Mouse (Mus musculus): ENCODE measurements around the gene Capn3.

The Capn3 gene

DNA sequence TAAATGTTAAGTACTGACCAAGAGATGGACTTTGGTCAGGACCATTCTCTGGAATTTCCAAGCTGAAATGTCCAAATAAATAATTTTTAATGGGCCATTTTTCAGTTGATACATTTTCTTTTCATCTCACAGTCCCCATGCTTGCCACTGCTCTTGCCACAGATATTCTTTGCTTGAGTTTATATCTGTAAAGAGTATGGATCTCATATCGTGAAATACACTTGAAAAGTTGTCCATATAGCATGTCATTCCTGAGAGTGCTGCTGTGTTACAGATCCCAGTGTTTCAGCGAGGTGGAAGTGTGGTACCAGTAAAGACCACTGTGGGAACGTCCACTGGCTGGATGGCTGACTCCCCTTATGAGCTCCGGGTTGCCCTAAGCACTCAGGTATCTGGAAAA lies at the start of gene Capn3:
Gene Capn3 (plus strand): TSS at position 301 of the 400 bp plus-strand sequence.
- in situ Hi-C loops (cut with MboI, MseI), result loop anchor here in 1 of 2 experiments (5.0 kb wide), 1 partner anchor 73 kb away; no protein-coding TSS in a partner anchor

DNA sequence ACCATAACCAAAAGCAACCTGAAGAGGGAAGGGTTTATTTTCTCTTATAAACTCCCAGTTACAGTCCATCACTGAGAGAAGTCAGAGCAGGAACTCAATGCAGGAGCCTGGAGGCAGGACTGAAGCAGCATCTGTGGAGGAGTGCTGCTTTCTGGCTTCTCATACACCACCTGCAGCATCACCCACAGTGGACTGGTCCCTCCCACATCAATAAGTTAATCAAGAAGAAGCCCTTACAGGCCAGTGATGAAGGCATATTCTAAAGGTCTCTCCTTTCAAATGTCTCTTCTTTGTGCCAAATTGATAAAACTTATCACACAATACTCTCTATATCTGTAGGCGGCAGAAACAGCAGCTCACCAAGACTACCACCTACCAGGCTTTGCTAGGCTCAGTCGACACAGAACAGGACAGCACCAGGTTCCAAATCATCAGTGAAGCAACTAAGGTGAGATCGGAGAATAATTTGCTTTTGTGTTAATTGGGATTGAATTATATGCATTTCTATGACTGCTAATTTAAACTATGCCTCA lies 44.7 kb upstream of the Capn3 start:
- in situ Hi-C loops (cut with MboI, MseI), result no loop called here

DNA sequence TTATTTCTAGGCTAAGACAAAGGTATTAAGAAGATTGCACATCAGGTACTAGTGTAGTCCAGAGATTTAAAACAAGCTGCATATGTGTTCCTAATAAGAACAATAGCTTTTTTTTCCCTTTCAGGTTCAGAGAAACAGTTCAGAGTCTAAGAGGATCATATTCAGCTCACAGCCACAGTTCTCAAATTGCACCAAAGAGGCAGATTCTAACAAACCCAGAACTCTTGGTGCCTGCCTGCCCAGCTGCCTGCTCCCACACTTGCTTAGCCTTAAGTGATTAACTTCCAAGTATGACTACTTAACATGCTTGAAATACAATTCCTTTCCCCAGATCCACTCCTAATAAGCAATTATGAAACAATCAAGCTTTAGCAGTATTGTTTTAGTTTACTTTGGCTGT lies 41.7 kb upstream of the Capn3 start:
- in situ Hi-C loops (cut with MboI, MseI), result no loop called here

DNA sequence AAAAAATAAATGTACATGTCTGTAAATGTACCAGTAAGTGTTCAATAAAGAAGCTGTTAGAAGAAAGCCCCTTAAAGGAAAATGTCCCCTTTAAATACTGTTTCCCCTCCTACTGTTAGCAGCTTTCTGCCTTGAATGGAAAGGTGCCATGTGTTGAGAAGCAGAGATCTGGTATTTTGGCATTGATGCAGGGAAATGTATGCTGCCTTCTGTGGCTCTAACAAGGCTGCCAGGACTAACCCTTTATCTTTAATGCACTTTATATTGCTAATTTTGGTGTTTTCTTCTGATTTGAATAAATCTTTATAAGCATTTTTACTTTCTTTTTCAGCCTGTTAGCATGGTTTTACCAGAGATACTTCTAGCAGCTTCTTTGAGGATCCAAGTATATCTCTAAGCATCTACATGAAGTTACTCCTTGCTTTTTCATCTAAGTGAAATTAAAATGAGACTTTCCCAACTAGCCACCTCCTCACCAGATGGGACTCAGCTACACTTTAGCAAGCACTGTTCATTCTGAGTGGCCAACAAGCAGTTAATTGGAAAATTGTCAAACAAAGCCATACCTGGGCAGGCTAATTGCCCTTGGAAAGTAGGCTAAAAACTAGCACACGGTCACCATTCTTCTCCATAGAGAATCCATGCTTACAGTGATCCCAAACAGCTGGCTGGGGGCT lies 40.9 kb upstream of the Capn3 start:
- in situ Hi-C loops (cut with MboI, MseI), result no loop called here

DNA sequence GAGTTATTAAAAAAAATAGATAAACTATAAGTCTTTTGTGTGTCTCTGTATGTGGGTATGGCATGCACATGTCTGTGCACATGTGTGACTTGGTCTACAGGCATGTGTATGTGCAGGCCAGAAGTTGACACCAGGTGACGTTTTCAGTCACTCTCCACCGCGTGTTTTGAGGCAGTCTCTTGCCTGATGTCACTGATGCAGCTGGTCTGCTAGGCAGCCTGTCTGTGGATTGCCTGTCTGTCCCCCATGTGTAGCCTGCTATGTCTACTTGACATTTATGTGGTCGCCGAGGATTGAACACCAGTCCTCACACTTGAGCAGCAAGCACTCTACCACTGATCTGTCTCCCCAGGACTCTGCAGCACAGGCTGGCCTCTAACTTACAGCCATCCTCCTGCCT lies 31.4 kb upstream of the Capn3 start:
- in situ Hi-C loops (cut with MboI, MseI), result no loop called here

DNA sequence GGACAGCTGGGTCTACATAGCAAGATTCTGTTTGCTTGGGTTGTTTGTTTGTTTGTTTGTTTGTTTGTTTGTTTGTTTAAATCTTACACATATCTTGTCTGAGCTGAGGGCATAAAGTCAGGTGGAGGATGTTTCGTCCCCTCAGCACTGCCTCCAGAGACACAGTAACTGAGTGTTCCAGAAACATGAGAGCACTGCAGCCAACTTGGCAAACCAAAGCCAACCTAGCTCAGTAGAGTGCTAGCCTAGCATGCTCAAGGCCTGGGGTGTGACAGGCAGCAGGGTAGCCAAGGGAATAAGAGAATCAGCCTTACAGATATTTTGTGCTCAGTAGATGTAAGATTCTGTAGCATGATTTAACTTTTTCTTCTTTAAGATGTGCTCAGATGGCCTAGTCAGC lies 11.3 kb upstream of the Capn3 start:
- in situ Hi-C loops (cut with MboI, MseI), result loop anchor here in 1 of 2 experiments (10.0 kb wide), 1 partner anchor 1700 kb away; the partner anchor contains the start of gene B2m

DNA sequence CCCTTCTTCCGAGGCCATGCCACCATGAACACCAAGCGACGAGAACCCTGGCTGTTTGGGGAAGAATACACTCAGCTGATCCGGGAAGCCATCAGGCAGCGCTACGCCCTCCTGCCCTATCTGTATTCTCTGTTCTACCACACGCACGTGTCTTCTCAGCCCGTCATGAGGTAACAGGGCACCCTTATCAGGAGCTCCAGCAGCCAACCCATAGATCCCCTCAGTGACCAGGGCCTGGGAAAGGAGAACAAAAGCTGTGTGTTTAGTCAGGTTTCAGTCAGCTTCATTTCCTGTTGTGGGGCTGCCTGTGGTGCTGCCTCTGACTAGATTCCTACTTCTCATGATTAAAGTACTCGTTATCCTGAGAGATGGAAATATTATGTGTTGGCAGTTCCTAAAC lies 9.4 kb upstream of the Capn3 start:
- in situ Hi-C loops (cut with MboI, MseI), result loop anchor here in 1 of 2 experiments (10.0 kb wide), 1 partner anchor 1698 kb away; the partner anchor contains the start of gene B2m

DNA sequence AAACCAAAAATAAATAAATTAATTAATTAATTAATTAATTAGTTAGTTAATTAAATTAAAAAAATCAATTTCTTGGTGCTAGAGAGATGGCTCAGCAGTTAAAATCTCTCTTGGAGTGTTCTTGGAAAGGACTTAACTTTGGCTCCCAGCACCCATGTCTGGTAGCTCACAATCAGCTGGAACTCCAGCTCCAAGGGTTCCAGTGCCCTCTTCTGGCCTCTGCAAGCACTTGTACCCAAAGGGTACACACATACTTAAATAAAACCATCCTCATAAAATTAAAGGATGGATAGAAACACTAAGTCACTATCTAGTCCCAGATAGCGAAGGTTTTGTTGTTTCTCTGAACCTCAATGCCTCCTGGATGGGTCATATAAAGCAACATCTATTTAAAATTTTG lies 8.5 kb upstream of the Capn3 start:
- in situ Hi-C loops (cut with MboI, MseI), result loop anchor here in 1 of 2 experiments (10.0 kb wide), 1 partner anchor 1697 kb away; the partner anchor contains the start of gene B2m

DNA sequence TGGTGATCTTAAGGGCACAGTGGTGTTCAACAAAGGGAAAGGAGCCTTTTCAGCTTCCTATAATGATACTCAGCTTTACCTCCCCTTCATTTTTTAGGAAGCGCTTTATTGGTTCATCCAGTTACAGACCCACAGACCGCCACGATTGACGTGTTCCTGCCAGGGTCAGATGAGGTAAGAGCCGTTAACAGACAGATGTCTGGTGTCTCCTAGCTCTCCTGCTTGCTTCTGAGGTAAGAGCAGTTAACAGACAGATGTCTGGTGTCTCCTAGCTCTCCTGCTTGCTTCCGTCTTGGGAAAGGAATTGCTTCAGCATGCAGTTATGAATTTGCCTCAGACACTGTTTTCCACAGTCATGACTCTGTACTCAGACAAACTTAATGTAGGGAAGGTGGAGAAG lies 5.1 kb upstream of the Capn3 start:
- in situ Hi-C loops (cut with MboI, MseI), result no loop called here

DNA sequence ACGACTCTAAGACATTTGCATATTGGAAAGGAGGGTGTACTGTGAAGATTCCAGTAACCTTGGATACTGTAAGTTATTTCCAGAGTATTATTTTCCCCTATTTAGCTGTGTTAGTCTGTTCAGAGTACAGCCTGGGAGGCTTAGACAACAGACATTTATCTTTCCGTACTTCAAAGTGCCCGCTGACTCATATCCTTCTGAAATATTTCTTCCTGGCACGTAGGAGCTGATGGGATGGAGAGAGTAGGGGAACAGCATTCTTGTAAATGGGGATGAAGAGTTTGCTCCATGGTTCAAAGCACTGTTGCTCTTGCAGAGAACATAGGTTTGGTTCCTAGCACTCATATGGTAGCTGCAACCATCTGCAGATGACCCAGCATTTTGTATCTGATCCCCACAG lies 3.2 kb upstream of the Capn3 start:
- in situ Hi-C loops (cut with MboI, MseI), result no loop called here

DNA sequence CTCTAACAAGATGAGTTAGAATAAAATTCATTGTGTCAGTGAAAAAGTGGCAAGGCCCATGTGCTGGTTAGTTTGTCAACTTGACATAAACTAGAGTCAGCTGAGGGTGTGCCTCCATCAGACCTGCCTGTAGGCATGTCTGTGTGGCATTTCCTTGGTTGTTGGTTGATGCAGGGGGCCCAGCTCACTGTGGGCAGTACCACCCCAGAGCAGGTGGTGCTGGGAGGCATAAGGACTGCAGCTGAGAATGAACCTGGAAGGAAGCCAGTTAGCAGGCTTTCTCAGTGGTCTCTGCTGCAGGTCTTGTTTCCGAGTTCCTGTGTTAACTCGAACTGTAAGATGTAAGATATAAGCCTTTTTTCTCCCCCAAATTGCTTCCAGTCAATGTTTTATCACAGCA lies 832 bp upstream of the Capn3 start:
- in situ Hi-C loops (cut with MboI, MseI), result loop anchor here in 1 of 2 experiments (5.0 kb wide), 1 partner anchor 73 kb away; no protein-coding TSS in a partner anchor

DNA sequence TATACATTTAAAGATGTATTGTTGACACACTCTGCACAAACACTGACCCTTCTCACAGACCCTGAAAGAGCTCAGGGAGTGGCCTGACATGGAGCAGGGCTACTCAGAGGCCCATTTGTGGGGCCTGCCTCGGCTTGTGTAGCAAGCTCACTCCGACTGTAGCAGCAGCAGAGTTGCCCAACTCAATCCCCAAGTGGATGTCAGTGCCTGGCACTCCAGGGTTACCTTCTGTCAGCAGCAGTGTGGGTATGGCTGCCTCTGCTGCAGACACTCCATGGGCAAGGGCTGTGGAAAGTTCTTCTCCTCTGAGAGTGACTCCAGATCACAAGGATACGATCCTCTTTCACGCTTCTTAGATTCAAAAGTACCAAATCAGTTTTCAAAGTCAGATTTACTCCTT lies 4.4 kb downstream of the Capn3 start:
- in situ Hi-C loops (cut with MboI, MseI), result loop anchor here in 1 of 2 experiments (10.0 kb wide), 2 partner anchors 635 to 1245 kb away; no protein-coding TSS in a partner anchor

DNA sequence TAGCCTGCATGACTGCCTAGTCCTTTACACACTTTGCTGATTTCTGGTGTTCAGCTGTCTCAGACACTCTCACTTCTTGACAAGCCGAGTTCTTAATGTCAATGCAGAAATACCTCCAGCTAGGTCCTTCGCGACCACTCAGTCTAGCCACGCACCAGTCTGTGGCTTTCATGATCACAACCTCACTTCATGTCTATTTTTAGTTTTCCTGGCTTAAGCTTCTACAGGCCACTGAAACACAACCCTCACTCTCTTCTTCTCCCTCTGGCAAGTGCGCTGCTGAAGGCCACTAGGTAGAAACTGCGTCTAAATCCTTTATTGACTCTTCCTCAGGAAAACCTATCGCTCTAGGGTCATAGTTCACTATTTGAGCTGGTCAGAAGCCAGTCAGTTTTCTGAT lies 7.5 kb downstream of the Capn3 start:
- in situ Hi-C loops (cut with MboI, MseI), result loop anchor here in 1 of 2 experiments (10.0 kb wide), 2 partner anchors 631 to 1241 kb away; no protein-coding TSS in a partner anchor

DNA sequence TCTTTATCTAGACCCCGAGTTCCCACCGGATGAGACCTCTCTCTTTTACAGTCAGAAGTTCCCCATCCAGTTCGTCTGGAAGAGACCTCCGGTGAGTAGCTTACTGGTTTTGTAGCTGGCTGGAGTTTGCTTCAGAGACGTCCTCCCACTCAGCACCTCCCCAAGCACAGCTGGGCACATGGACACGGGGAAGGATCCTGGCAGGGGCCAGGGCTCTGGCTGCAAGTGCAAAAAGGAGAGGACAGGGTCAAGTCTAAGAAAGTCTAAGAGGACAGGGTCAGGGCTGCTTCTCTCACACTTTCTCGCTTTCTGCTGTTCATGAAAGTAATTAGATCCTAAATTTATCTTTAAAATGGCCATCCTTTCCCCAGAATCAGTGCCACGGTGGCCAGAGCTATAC lies 8.3 kb downstream of the Capn3 start:
- in situ Hi-C loops (cut with MboI, MseI), result loop anchor here in 1 of 2 experiments (10.0 kb wide), 2 partner anchors 631 to 1241 kb away; no protein-coding TSS in a partner anchor

DNA sequence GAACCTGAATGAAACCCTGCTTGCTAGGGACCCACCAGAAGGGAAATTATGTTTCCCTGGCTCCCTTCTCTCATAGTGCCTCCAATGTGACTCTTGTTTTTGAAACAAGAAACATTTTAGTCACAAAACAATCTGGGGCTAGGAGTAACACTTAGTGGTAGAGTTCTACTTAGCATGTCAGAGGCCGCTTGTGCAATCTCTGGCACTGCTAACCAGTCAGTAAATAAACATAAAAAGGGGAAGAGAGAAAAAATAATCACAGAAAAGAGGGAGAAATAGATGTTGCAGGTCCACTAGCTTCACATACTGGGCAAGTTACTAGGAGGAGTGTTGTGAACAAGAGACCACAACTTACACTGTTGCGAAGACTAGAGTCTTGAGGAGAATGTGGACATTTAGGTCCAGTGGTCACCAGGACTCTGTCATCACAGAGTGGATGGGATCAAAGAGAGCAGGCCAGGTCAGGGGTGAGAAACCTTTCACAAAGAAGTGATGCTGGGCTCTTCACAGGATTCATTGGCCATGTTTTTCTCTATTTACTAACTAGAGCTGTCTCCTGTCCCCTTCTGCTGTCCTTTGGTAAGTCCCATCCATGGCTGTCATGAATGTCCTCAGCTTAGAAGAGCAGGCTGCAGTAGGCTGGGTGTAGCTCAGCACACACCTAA lies 9.0 kb downstream of the Capn3 start:
- in situ Hi-C loops (cut with MboI, MseI), result loop anchor here in 1 of 2 experiments (10.0 kb wide), 2 partner anchors 630 to 1240 kb away; no protein-coding TSS in a partner anchor

DNA sequence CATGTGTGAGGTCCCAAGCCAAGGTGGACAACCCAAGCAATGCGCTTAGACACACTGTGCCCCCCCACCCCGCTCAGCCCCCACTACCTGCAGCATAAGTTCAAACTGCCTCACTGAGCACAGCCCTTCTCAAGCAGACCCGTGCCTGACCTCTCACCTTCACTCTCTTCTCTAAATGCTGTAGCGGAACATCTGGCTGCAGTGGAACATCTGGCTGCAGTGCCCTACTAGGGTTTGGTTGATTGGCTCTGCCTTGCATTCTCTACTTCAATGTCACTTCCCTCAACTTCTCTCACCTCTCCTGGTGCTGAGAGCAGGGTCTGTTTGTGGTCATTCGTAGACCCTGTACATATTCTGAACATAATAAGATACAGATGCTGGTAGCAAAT lies 9.6 kb downstream of the Capn3 start:
- in situ Hi-C loops (cut with MboI, MseI), result loop anchor here in 1 of 2 experiments (10.0 kb wide), 2 partner anchors 629 to 1239 kb away; no protein-coding TSS in a partner anchor

DNA sequence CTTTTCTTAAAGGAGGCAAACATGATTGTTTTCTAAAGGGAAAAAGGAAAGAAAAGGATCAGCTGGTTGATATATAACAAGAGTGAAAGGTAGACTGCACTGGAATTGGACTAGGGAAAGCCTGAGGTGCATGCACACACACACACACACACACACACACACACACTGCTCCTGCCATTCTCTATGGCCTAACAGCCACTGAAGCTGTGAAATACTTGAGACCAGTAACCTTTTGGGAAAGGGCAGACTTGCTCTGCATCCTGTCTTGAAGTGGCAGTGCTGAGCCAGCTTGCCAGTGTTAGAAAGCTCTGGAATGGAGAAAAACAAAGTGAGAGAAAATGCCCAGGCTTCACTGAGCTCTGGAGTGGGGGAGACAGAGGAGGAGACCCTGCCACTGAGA lies 12.2 kb downstream of the Capn3 start:
- in situ Hi-C loops (cut with MboI, MseI), result loop anchor here in 1 of 2 experiments (10.0 kb wide), 2 partner anchors 627 to 1237 kb away; no protein-coding TSS in a partner anchor

DNA sequence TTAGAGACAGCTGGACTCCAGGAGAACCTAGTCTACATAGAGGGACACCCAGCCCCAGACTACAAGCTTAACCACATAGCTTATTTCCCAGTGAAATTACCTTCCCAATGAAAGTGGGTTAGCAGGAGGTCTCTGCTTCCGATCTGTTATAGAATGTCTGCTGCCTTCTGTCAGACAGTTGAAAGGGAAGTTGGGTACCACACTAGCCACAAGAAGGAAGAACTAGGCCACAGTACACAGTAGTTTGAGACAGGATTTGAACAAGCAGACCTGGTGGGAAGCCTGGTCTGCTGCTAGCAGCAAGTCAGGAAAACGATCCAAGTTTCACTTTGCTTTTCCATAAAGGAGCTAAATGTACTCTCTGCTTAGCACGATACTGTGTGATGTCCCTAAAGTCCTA lies 13.4 kb downstream of the Capn3 start:
- in situ Hi-C loops (cut with MboI, MseI), result loop anchor here in 1 of 2 experiments (10.0 kb wide), 2 partner anchors 626 to 1236 kb away; no protein-coding TSS in a partner anchor

DNA sequence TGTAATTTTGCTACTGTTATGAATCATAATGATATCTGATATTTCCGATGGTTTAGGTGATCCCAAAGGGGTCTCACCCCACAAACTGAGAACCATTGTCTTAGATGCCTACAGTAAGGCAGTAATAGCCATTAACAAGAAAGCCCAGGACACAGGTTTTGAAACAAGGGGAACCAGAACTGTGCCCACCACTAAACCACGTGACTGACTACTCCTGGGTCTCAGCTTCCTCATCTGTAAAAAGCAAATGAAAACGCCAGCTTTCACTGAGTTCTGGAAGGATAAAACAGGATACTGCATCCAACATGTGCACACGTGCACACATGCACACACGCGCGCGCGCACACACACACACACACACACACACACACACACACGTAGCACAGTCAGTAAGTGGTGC lies 13.9 kb downstream of the Capn3 start:
- in situ Hi-C loops (cut with MboI, MseI), result loop anchor here in 1 of 2 experiments (10.0 kb wide), 2 partner anchors 625 to 1235 kb away; no protein-coding TSS in a partner anchor

DNA sequence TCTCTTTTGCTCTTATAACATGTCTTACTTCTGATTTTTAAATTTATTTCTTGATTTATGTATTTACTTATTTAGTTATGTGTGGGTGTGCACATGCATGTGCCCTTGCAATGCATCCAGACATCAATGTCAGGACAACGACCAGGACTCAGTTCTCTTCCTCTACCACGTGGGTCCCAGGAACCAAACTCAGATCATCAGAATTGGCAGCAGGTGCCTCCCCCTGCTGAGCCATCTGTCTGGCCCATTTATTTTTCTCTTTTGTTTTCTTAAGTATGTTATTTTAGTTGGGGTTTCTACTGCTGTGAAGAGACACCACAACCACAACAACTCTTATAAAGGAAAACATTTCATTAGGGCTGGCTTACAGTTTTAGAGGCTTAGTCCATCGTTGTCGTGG lies 15.0 kb downstream of the Capn3 start:
- in situ Hi-C loops (cut with MboI, MseI), result no loop called here

DNA sequence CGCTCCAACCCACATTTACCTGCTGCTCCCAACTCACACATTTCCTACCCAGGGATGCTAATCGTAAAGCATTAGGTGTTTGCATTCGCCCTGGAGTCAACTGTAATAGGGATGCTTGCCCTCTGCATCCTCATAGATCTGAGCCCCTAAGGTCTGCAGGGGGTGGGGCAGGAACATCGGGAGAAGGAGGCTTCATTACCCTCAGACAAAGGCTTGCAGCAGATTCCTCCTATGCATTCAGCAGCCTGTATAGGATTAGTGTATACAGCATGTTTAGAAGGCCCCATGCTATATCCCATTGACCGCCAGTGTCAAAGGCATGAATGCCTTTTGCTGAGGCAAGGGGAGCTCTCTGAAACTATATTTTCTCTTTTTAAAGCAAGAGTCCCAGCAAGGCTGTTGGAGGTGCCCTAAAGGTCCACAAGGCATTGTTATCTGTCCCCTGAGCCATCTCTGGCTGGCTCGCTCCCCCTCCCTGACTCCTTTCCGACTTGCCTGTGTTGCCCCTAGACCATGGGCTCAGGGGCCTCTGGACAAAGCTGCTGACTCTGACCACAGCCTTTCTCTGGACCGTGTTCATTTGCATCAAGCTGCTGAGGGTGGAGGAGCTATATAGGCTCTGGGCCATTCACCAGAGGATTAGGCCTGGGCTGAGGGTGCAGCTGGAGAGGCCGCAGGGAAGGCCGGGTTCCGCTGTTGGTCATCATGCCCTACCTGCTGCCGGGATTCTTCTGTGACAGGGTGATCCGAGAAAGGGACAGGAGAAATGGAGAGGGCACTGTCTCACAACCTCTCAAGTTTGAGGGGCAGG lies 20.7 kb downstream of the Capn3 start:
- in situ Hi-C loops (cut with MboI, MseI), result no loop called here
